Mouse (Mus musculus) liver, embryonic 13.5 days (tissue): ENCODE results near the gene Tgfb3. TPM values are rescaled to one million over a fixed set of nuclear protein-coding genes. Genes with fewer than 3 reads are reported as not detected.

Source experiments
- ATAC-seq: fragments of 200-750 bp; cut with Nextera tagmentation; 2 replicates; pipeline ENCODE4 v1.8.0; 2017; ENCODE audit warnings: low read depth, mild to moderate bottlenecking, moderate number of reproducible peaks, moderate library complexity
- DNase-seq: peaks from one replicate; pipeline ENCODE4 v3.0.0; 2022
- H3K27ac ChIP-seq: fragments of 300-500 bp; sonication (generic); 2 replicates; pipeline ENCODE4 v1.5.1; 2015; ENCODE audit warnings: moderate library complexity, mild to moderate bottlenecking, inconsistent platforms
- H3K27me3 ChIP-seq: fragments of 300-500 bp; sonication (generic); 2 replicates; pipeline ENCODE4 v1.6.1; 2015; ENCODE audit warnings: mild to moderate bottlenecking, inconsistent platforms
- H3K36me3 ChIP-seq: fragments of 300-500 bp; sonication (generic); 2 replicates; pipeline ENCODE4 v1.6.1; 2015; ENCODE audit warnings: mild to moderate bottlenecking, inconsistent platforms
- H3K4me1 ChIP-seq: fragments of 300-500 bp; sonication (generic); replicated peaks from 2 replicates; pipeline ENCODE4 v1.6.1; 2015; ENCODE audit warnings: inconsistent platforms
- H3K4me2 ChIP-seq: fragments of 300-500 bp; sonication (generic); 2 replicates; pipeline ENCODE4 v1.6.1; 2015; ENCODE audit warnings: inconsistent platforms, mild to moderate bottlenecking, moderate library complexity
- H3K4me3 ChIP-seq: fragments of 300-500 bp; sonication (generic); replicated peaks from 2 replicates; pipeline ENCODE4 v1.5.1; 2015; ENCODE audit warnings: mild to moderate bottlenecking, inconsistent platforms
- H3K9ac ChIP-seq: fragments of 300-500 bp; sonication (generic); 2 replicates; pipeline ENCODE4 v1.6.1; 2015; ENCODE audit warnings: mild to moderate bottlenecking, inconsistent platforms
- H3K9me3 ChIP-seq: fragments of 300-500 bp; sonication (generic); replicated peaks from 2 replicates; pipeline ENCODE4 v1.6.1; 2016; ENCODE audit warnings: inconsistent platforms
- WGBS: fragments of 180-500 bp; shearing (Covaris S2); methylation state at CpG from one replicate; pipeline ENCODE4 v1.1.7; 2015; ENCODE audit not compliant: insufficient replicate concordance; 5-methylcytosine and 5-hydroxymethylcytosine counted together
- polyA plus RNA-seq: library from polyadenylated mRNA; unstranded; fragments of >200 nt; fragmentation: Nextera tagmentation; extraction: Ambion mirVana; gene quantifications from 2 replicates; pipeline ENCODE4 v1.2.1, GENCODE M21; 2015

The Tgfb3 gene
- 2.5 and 3.2 TPM in 2 replicates for polyA plus RNA-seq

DNA sequence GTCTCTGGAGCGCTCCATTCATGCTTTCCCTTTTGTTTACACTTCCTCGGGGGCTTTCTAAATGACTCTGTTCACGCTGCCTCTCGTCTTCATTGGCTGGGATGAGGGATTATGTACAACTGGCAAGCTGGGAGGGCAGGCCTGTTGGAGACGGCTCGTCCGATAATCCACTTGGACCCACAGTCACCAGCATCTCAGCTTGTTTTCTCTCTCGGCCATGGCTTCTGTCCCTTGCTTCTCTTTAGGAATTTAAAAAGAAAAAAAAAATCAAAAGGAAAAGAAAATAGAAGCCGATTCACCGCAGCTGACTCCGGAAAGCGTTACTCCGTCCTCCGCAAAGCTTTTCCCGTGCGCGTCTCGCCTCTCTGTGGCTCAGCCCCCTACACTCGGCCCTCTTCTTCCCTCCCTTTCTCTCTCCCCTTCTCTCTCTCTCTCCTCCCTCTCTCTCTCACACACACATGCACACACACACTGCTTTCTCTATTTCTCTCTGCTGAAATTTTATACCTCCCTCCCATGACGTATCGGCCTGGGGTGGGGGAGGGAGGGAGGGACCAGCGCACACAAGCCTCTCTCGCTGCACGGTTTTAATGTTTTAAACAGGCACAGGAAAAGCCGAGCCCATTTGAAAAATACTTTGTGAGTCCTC, at the start of gene Tgfb3:
Tgfb3 (minus strand) TSS at position 489 of the 649 bp plus-strand sequence.
- Histone ChIP-seq H3K27me3 (peaks cover 78% of the 10 kb centered on the region), H3K4me1 (peaks cover 7% of the 10 kb centered on the region), H3K4me2 (peak within 1 kb of the TSS; percentile 79), H3K9ac (peak within 1 kb of the TSS; percentile 65), H3K4me3 (peak within 1 kb of the TSS; percentile 59), H3K27ac (no peak within 1 kb of the TSS; the same call in 1 of the 2 replicates), H3K9me3 (no peaks in the 10 kb centered on the region), H3K36me3 (no peaks in the 10 kb centered on the region)
- no peak for DNase-seq
- peak; percentile 47 for ATAC-seq
- WGBS, result 2% methylated on average over 25 of the region's 25 CpGs

DNA sequence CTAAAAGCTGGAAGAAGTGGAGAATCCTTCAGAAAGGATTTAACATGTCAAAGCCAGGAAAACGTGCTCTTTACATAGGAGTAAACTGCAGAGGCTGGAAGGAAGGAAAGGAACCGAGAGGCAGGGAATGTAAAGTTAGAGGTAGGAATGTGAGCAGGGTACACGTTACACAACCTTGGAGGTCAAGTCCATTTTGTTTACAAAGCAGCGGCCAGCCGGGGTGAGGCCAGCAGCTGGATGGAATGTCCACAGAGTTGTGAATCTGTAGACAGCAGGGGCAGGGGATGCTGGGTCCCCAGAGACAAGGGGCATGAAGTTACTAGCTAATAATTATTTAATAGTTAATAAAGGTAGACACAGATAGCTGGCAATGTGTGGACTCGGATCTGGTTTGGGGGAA, 49.3 kb upstream of the Tgfb3 start:
- no peak for ATAC-seq
- Histone ChIP-seq H3K4me2 (no peak overlapping the region), H3K9me3 (no peaks in the 10 kb centered on the region), H3K4me1 (no peaks in the 10 kb centered on the region), H3K9ac (no peak overlapping the region), H3K27ac (no peak overlapping the region), H3K36me3 (no peaks in the 10 kb centered on the region), H3K27me3 (no peaks in the 10 kb centered on the region), H3K4me3 (no peak overlapping the region)
- WGBS, result 62% methylated on average over 6 of the region's 6 CpGs
- no peak for DNase-seq

DNA sequence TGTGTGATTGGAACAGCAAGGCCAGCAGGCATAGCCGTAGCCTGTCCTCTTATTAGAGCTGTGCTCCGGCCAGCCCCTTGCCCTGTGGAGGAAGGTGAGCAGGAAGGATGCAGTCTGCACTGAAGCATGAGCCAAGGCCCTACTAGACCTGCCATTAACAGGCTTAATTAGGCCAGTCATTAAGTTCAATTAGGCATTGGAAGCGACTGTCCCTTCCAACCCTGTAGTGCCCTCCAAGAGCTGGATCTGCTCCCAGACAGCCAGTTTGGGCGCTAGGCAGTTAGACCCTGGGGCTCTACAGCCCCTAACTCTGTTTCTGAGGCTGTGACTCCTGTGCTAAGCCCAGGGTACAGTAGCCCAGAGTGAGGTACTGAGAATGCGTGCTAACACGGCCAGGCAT, 45.2 kb upstream of the Tgfb3 start:
- WGBS, result 71% methylated on average over 6 of the region's 6 CpGs
- Histone ChIP-seq H3K4me2 (no peak overlapping the region), H3K27me3 (no peaks in the 10 kb centered on the region), H3K4me3 (no peak overlapping the region), H3K27ac (no peak overlapping the region), H3K36me3 (no peaks in the 10 kb centered on the region), H3K9me3 (no peaks in the 10 kb centered on the region), H3K9ac (no peak overlapping the region), H3K4me1 (no peaks in the 10 kb centered on the region)
- no peak for DNase-seq
- no peak for ATAC-seq

DNA sequence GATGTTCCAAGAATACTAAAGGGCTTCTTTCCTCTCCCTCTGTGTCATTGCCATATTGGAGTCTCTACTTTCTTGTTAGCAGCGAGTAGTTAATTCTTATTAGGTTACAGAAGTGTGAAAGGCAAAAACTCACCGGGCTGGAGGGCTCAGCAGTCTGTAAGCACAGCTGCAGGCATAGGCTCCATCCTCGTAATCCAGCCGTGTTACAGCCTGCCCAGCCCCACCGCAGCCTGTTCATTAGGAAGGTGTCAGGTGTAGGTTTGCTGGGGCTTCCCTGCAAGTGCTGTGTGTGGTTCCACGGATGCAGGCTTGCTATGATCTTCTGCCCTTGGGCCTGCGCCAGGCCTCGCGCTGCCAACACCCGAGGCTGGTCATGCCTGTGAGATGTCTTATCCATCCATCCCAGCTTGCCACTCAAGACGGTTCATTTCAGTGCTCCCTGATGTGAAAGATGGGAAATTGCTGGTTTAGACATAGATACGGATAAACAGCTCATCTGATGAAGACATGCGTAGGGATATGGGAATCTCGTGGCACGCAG, 37.5 kb upstream of the Tgfb3 start:
- Histone ChIP-seq H3K4me2 (no peak overlapping the region), H3K9ac (no peak overlapping the region), H3K9me3 (no peaks in the 10 kb centered on the region), H3K4me3 (no peak overlapping the region), H3K36me3 (no peaks in the 10 kb centered on the region), H3K4me1 (no peaks in the 10 kb centered on the region), H3K27me3 (no peaks in the 10 kb centered on the region), H3K27ac (no peak overlapping the region)
- DNase-seq, result no peak
- WGBS, result 73% methylated on average over 15 of the region's 15 CpGs
- no peak for ATAC-seq

DNA sequence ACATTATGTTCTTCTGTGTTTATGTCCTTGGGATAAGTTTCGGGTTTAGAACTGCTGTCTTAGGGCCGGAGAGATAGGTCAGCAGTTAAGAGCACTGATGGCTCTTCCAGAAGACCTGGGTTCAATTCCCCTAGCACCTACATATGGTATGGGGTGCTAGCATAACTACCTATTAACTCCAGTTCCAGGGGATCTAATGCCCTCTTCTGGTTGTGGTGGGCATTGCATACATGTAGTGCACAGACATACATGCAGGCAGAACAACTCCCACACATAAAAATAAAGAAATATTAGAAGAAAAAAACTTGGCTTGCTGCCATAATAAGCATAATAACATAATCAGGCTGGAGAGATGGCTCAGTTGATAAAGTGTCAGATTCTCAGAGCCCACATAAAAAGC, 31.8 kb upstream of the Tgfb3 start:
- H3K27me3 ChIP-seq, result no peaks in the 10 kb centered on the region
- H3K4me3 ChIP-seq, result no peak overlapping the region
- 72% methylated on average over 2 of the region's 2 CpGs for WGBS
- H3K4me1 ChIP-seq, result no peaks in the 10 kb centered on the region
- H3K9me3 ChIP-seq, result no peaks in the 10 kb centered on the region
- H3K9ac ChIP-seq, result no peak overlapping the region
- H3K36me3 ChIP-seq, result no peaks in the 10 kb centered on the region
- no peak overlapping the region for H3K27ac ChIP-seq
- ATAC-seq, result no peak
- H3K4me2 ChIP-seq, result no peak overlapping the region
- no peak for DNase-seq

DNA sequence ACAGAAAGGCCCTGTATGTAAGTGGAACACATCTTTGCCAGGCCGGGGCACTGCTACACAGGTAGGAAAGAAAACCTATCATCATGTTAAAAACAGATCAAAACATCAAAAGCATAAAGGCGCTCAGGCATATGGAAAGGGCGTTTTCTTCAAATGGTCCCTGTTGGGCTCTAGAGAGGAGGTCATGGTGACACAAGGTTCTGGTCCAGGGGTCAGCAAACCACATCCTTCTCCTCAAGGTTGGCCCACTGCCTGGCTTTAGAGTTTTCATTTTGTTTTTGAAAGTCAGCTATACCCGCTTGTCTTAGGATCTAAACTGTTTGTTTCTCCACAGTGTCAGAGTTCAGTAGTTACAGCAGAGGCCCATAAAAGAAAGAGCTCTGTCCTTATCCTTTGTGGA, 30.7 kb upstream of the Tgfb3 start:
- Histone ChIP-seq H3K4me1 (no peaks in the 10 kb centered on the region), H3K9me3 (no peaks in the 10 kb centered on the region), H3K9ac (no peak overlapping the region), H3K4me3 (no peak overlapping the region), H3K27me3 (no peaks in the 10 kb centered on the region), H3K4me2 (no peak overlapping the region), H3K36me3 (no peaks in the 10 kb centered on the region), H3K27ac (no peak overlapping the region)
- 66% methylated on average over 4 of the region's 4 CpGs for WGBS
- DNase-seq (no peak), ATAC-seq (no peak)

DNA sequence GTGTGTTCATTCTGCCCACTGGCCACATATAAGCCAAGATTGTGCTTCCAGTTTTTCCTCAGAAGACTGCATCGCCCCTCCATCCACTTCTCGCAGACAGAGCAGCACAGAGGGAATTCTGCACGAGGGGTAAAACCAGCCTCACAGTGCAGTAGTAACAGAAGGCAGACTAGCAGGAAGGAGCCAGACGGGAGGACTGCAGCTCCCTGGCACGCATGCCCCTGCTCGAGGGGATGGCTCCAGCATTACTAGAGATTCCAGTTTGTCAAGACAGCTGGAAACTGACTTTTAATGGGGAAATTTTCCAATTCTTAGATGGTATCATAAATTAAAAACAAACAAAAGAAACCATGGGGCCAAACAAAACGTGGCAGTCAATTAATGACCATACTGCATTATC, 28.8 kb upstream of the Tgfb3 start:
- Histone ChIP-seq H3K4me2 (no peak overlapping the region), H3K4me1 (peaks cover 3% of the 10 kb centered on the region; the same call in 1 of the 2 replicates), H3K27ac (no peak overlapping the region), H3K36me3 (no peaks in the 10 kb centered on the region), H3K9me3 (no peaks in the 10 kb centered on the region), H3K4me3 (no peak overlapping the region), H3K27me3 (no peaks in the 10 kb centered on the region), H3K9ac (no peak overlapping the region)
- ATAC-seq (no peak), DNase-seq (no peak)
- WGBS, result 63% methylated on average over 7 of the region's 7 CpGs

DNA sequence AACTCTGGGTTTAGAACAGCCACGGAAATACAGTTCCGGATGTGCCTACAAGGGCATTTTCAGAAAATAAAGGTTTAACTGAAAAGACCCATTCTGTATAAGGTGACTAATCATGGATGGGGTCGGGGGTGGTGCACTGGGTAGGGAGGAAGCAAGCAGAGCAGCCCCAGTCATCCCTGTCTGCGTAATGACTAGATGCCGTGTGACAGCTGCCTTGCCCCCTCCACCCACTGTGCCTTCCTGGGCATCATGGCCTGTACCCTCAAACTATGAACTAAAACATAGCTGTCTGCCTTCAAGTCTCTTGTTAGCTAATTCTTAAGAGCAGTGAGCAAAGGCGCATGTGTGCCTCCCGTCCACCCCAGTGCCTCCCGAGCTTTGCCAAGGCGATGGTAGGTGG, 27.2 kb upstream of the Tgfb3 start:
- Histone ChIP-seq H3K9me3 (no peaks in the 10 kb centered on the region), H3K9ac (no peak overlapping the region), H3K4me3 (no peak overlapping the region), H3K36me3 (no peaks in the 10 kb centered on the region), H3K4me1 (peaks cover 3% of the 10 kb centered on the region; the same call in 1 of the 2 replicates), H3K27ac (no peak overlapping the region), H3K4me2 (no peak overlapping the region), H3K27me3 (no peaks in the 10 kb centered on the region)
- DNase-seq (no peak), ATAC-seq (no peak)
- 75% methylated on average over 9 of the region's 9 CpGs for WGBS

DNA sequence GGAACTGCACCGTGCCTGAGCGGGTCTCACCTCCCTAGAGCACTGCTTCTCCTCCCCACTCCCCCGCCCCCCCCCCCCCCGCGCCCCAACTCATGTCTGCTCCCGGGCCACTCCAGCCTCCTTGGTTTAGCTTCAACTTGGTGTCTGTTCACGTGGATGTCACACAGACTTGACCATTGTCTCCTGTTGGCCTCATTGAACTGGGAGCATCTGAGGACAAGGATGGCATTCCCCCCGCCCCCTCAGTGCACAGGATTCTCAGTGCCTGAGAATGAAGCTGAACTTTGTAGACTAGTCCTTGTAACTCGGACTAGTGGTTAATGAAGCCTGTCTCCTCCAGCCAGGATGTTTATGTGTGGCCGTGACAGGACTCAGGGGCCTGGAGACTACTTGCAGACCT, 26.7 kb upstream of the Tgfb3 start:
- DNase-seq (no peak), ATAC-seq (no peak)
- Histone ChIP-seq H3K27ac (no peak overlapping the region), H3K4me3 (no peak overlapping the region), H3K9me3 (no peaks in the 10 kb centered on the region), H3K4me2 (no peak overlapping the region), H3K36me3 (no peaks in the 10 kb centered on the region), H3K27me3 (no peaks in the 10 kb centered on the region), H3K9ac (no peak overlapping the region), H3K4me1 (peaks cover 3% of the 10 kb centered on the region; the same call in 1 of the 2 replicates)
- 72% methylated on average over 10 of the region's 10 CpGs for WGBS

DNA sequence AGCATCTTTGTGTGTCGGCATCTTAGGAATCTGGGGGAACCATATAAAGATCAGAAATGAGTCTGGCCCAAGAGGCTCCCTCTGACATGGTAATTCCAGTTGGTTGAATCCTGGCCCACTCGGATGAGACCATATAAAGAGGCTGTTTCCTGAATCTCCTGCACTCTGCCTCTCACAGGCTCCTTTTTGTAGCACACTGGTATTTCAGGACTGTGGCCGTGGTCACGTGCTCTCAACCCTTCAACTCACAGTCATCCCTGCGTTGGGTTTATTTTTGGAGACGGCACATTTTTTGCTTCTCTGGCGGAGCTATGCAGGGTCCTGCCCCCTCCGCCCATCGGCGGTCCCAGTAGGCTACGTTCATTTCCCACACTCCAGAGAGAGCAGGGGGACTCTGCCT, 25.5 kb upstream of the Tgfb3 start:
- Histone ChIP-seq H3K4me1 (peaks cover 3% of the 10 kb centered on the region; the same call in 1 of the 2 replicates), H3K27ac (no peak overlapping the region), H3K9ac (no peak overlapping the region), H3K4me2 (no peak overlapping the region), H3K36me3 (no peaks in the 10 kb centered on the region), H3K9me3 (no peaks in the 10 kb centered on the region), H3K27me3 (no peaks in the 10 kb centered on the region), H3K4me3 (no peak overlapping the region)
- no peak for DNase-seq
- ATAC-seq, result no peak
- 67% methylated on average over 11 of the region's 11 CpGs for WGBS

DNA sequence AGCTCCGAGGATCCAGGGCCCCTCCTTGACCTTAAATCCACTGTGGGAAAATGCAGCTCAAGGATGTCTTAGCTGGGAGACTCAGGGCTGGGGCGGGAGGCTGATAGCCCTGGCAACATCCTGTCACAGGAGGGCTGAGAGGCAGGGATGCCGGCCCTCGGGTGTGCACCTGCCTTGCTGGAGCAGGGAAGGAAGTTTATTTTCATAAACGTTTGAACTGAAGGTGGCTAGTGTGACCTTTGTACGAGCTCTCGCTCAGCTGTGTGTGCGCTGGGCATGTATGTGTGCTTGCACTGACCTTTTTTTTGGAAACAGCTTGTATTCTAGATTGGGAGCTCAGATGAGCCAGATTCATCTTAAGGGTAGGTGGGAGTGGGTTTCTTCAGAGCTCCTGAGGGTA, 25.0 kb upstream of the Tgfb3 start:
- no peaks in the 10 kb centered on the region for H3K36me3 ChIP-seq
- DNase-seq (no peak), ATAC-seq (no peak)
- no peak overlapping the region for H3K27ac ChIP-seq
- H3K4me2 ChIP-seq, result no peak overlapping the region
- no peak overlapping the region for H3K4me3 ChIP-seq
- H3K27me3 ChIP-seq, result no peaks in the 10 kb centered on the region
- 54% methylated on average over 8 of the region's 8 CpGs for WGBS
- no peaks in the 10 kb centered on the region for H3K9me3 ChIP-seq
- peaks cover 3% of the 10 kb centered on the region; the same call in 1 of the 2 replicates for H3K4me1 ChIP-seq
- no peak overlapping the region for H3K9ac ChIP-seq

DNA sequence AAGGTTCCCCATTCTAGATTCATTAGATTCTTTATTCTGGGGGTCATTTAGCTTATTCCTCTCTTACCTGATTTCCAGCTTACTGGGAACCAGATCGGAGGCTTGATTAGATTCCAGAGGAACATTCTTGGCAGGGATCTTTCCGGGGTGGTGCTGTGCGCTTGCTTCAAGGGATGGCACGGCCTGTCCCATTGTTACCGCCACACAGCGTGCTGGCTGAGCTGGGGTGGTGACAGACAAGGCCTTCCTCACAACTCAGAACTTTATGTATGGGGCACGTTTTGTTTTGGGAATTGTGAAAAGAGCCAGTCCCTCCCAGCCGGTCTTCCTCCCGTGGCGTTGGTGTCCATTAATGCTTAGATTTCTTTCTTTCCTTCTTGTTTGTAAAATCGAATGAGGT, 24.6 kb upstream of the Tgfb3 start:
- ATAC-seq, result no peak
- DNase-seq, result no peak
- H3K27ac ChIP-seq, result no peak overlapping the region

More for the DNA sequence above, 24.6 kb upstream of the Tgfb3 start:
- H3K4me1 ChIP-seq, result peaks cover 3% of the 10 kb centered on the region; the same call in 1 of the 2 replicates
- H3K36me3 ChIP-seq, result no peaks in the 10 kb centered on the region
- H3K4me3 ChIP-seq, result no peak overlapping the region
- 74% methylated on average over 11 of the region's 11 CpGs for WGBS
- no peak overlapping the region for H3K4me2 ChIP-seq
- no peaks in the 10 kb centered on the region for H3K9me3 ChIP-seq
- no peak overlapping the region for H3K9ac ChIP-seq
- no peaks in the 10 kb centered on the region for H3K27me3 ChIP-seq
